ENCODE assay signal across 7 mouse cellular contexts in genomic region chr4:34729851-34730341, GRCm38 (mm10). TPM values are rescaled to one million over a fixed set of nuclear protein-coding genes. Genes with fewer than 3 reads are reported as not detected.
DNase-seq lines count a peak whose midpoint lies in the region; ATAC-seq lines count a peak whose summit lies in the region.

TSS of gene Cfap206 (minus strand) at chr4:34730206.

- H3K4me2 ChIP-seq in intestine, embryonic 15.5 days (replicated peaks) = peak within 1 kb of the TSS; percentile 95
- peak within 1 kb of the TSS; percentile 92 for H3K4me2 ChIP-seq in limb, embryonic 13.5 days (replicated peaks)
- H3K4me2 ChIP-seq in midbrain, embryonic 14.5 days (ENCODE audit: low read length) = peak within 1 kb of the TSS; percentile 87

- peak within 1 kb of the TSS; percentile 23 for H3K9ac ChIP-seq in intestine, embryonic 15.5 days
- peak within 1 kb of the TSS; percentile 63 for H3K9ac ChIP-seq in limb, embryonic 13.5 days
- H3K9ac ChIP-seq in midbrain, embryonic 14.5 days (replicated peaks; ENCODE audit: low read length) = peak within 1 kb of the TSS; percentile 55; the same call in 1 of the 2 replicates

- H3K27me3 ChIP-seq in intestine, embryonic 15.5 days (replicated peaks) = 0 out of 2 replicates have a peak, but pooled peaks cover 4% of the 10 kb centered on the region
- H3K27me3 ChIP-seq in limb, embryonic 13.5 days = peaks cover 12% of the 10 kb centered on the region; the same call in 1 of the 2 replicates
- H3K27me3 ChIP-seq in midbrain, embryonic 14.5 days (ENCODE audit: control insufficient read depth, insufficient read depth, low read length) = no peaks in the 10 kb centered on the region

- WGBS in intestine, embryonic 15.5 days = under 1% methylated on average over 38 of the region's 38 CpGs
- WGBS in limb, embryonic 13.5 days = under 1% methylated on average over 38 of the region's 38 CpGs
- under 1% methylated on average over 38 of the region's 38 CpGs for WGBS in midbrain, embryonic 14.5 days

- no peak within 1 kb of the TSS for H3K27ac ChIP-seq in intestine, embryonic 15.5 days
- no peak within 1 kb of the TSS for H3K27ac ChIP-seq in limb, embryonic 13.5 days
- no peak within 1 kb of the TSS for H3K27ac ChIP-seq in midbrain, embryonic 14.5 days (replicated peaks; ENCODE audit: low read depth, low read length)

- peak; percentile 99 for ATAC-seq in common myeloid progenitor, adult 5-6 weeks (replicated peaks; ENCODE audit: low read depth, poor library complexity, severe bottlenecking)
- ATAC-seq in intestine, embryonic 15.5 days = peak; percentile 99
- peak; percentile 86 for ATAC-seq in limb, embryonic 13.5 days (ENCODE audit: low FRiP score, low read depth)
- peak; percentile 87 for ATAC-seq in midbrain, embryonic 14.5 days (ENCODE audit: low FRiP score, low TSS enrichment)

- no peaks in the 10 kb centered on the region for H3K36me3 ChIP-seq in intestine, embryonic 15.5 days
- no peaks in the 10 kb centered on the region for H3K36me3 ChIP-seq in limb, embryonic 13.5 days
- H3K36me3 ChIP-seq in midbrain, embryonic 14.5 days (ENCODE audit: control insufficient read depth, insufficient read depth, low read length) = no peaks in the 10 kb centered on the region

- H3K9me3 ChIP-seq in intestine, embryonic 15.5 days = no peaks in the 10 kb centered on the region
- H3K9me3 ChIP-seq in limb, embryonic 13.5 days = peaks cover 3% of the 10 kb centered on the region; the same call in 1 of the 2 replicates
- H3K9me3 ChIP-seq in midbrain, embryonic 14.5 days (ENCODE audit: control insufficient read depth, low read length) = no peaks in the 10 kb centered on the region

- peaks cover 7% of the 10 kb centered on the region; the same call in 1 of the 2 replicates for H3K4me1 ChIP-seq in intestine, embryonic 15.5 days (replicated peaks)
- H3K4me1 ChIP-seq in limb, embryonic 13.5 days = no peaks in the 10 kb centered on the region
- peaks cover 8% of the 10 kb centered on the region; the same call in 1 of the 2 replicates for H3K4me1 ChIP-seq in midbrain, embryonic 14.5 days (ENCODE audit: control insufficient read depth, insufficient read depth, low read length)

- peak within 1 kb of the TSS; percentile 52 for H3K4me3 ChIP-seq in intestine, embryonic 15.5 days (replicated peaks)
- peak within 1 kb of the TSS; percentile 53 for H3K4me3 ChIP-seq in limb, embryonic 13.5 days
- H3K4me3 ChIP-seq in midbrain, embryonic 14.5 days (replicated peaks; ENCODE audit: low read depth, low read length) = peak within 1 kb of the TSS; percentile 47

- peak; percentile 91 for DNase-seq in adrenal gland, postnatal 10 days
- DNase-seq in gastrocnemius, postnatal 4 days (ENCODE audit: low spot score in 2 of 2) = peak; percentile 29 to 58
- DNase-seq in midbrain, embryonic 14.5 days = peak; percentile 84
- peak; percentile 9 to 64 for DNase-seq in spleen, postnatal 10 days (ENCODE audit: low spot score in 2 of 2)

RNA-seq across cellular contexts. Expression of gene Cfap206, which starts in this region (rescaled TPM):
- under 1 TPM; 0.55 to 0.87 TPM for total RNA-seq in adrenal gland, postnatal 10 days (2021)
- not detected in 2 replicates for total RNA-seq in common myeloid progenitor, adult 5-6 weeks (2017)
- not detected for total RNA-seq in gastrocnemius, postnatal 4 days (2021)
- polyA plus RNA-seq in intestine, embryonic 15.5 days (2015; fragmentation: Nextera tagmentation; extraction: Ambion mirVana) = 0.20 TPM in 1 of 2 replicates, not detected in the other
- polyA plus RNA-seq in limb, embryonic 13.5 days (2015; fragmentation: Nextera tagmentation; extraction: Ambion mirVana) = 0.32 TPM in 1 of 2 replicates, not detected in the other
- 1.4 and 1.7 TPM in 2 replicates for polyA plus RNA-seq in midbrain, embryonic 14.5 days (2014; fragmentation: Nextera tagmentation; extraction: Ambion mirVana)

Comparison
In these comparisons a context has a peak if more than half of its experiments do, and no peak if none do; other contexts are left out.
1. Peak in DNase-seq in adrenal gland, postnatal 10 days; RNA of the gene not detected or under 1 TPM.
2. Peak in ATAC-seq in common myeloid progenitor, adult 5-6 weeks; RNA of the gene not detected or under 1 TPM.
3. Peak in DNase-seq in gastrocnemius, postnatal 4 days; RNA of the gene not detected or under 1 TPM.
4. Peak in ATAC-seq, H3K4me3 ChIP-seq, H3K9ac ChIP-seq and H3K4me2 ChIP-seq in intestine, embryonic 15.5 days; RNA of the gene not detected or under 1 TPM.
5. Peak in ATAC-seq, H3K4me3 ChIP-seq, H3K9ac ChIP-seq and H3K4me2 ChIP-seq in limb, embryonic 13.5 days; RNA of the gene not detected or under 1 TPM.
6. DNase-seq: peak in every context shown above with its lines; median percentile 91 in adrenal gland, postnatal 10 days; 84 in midbrain, embryonic 14.5 days; 44 in gastrocnemius, postnatal 4 days; 36 in spleen, postnatal 10 days.